Mouse (Mus musculus) large intestine, adult 2 months (tissue): Measurements from ENCODE around the gene Fancg. TPM values are rescaled to one million over a fixed set of nuclear protein-coding genes. Genes with fewer than 3 reads are reported as not detected.

Source experiments
- DNase-seq: peaks from one replicate; pipeline ENCODE4 v3.0.0-alpha.2; 2012; ENCODE audit warnings: low read depth, low spot score
- WGBS: fragments of 180-500 bp; shearing (Covaris S2); methylation state at CpG from one replicate; pipeline ENCODE4 v1.1.7; 2018; 5-methylcytosine and 5-hydroxymethylcytosine counted together
- polyA plus RNA-seq: library from polyadenylated mRNA; depleted of rRNA; stranded (reverse); fragments of >200 nt; gene quantifications from 2 replicates; pipeline ENCODE4 v1.2.3, GENCODE M21; 2012

Gene Fancg
- polyA plus RNA-seq, 1 experiment, result 11.8 TPM

GRCm38 (mm10) chr4:43036356-43036755 is 26.1 kb upstream of the Fancg start:
- 93% methylated on average over 10 of the region's 10 CpGs for WGBS
- no peak for DNase-seq

- 62% methylated on average over 6 of the region's 6 CpGs for WGBS
- DNase-seq, result no peak
Measured at GRCm38 (mm10) chr4:43035851-43036250, 25.5 kb upstream of the Fancg start.

GRCm38 (mm10) chr4:43033481-43033880 is 23.2 kb upstream of the Fancg start:
- no peak for DNase-seq
- WGBS, result 85% methylated on average over 14 of the region's 14 CpGs

GRCm38 (mm10) chr4:43032501-43032900 is 22.2 kb upstream of the Fancg start:
- 95% methylated on average over 1 of the region's 1 CpGs for WGBS
- DNase-seq, result no peak

GRCm38 (mm10) chr4:43031237-43031995 is 21.1 kb upstream of the Fancg start, which contains the start of gene Stoml2:
Stoml2 (minus strand) TSS chr4:43031710.
- under 1% methylated on average over 38 of the region's 38 CpGs for WGBS

GRCm38 (mm10) chr4:43030780-43031230 is 20.5 kb upstream of the Fancg start:
- no peak for DNase-seq
- 1% methylated on average over 28 of the region's 28 CpGs for WGBS

More at GRCm38 (mm10) chr4:43031237-43031995, 21.1 kb upstream of the Fancg start, which contains the start of gene Stoml2:
- DNase-seq, result peak; percentile 89

- 64% methylated on average over 9 of the region's 9 CpGs for WGBS
- DNase-seq, result no peak
Measured at GRCm38 (mm10) chr4:43030352-43030751, 20.0 kb upstream of the Fancg start.

GRCm38 (mm10) chr4:43029749-43030148 is 19.4 kb upstream of the Fancg start:
- DNase-seq, result no peak
- 89% methylated on average over 9 of the region's 9 CpGs for WGBS

- WGBS, result 91% methylated on average over 7 of the region's 7 CpGs
- DNase-seq, result no peak
Measured at GRCm38 (mm10) chr4:43029121-43029520, 18.8 kb upstream of the Fancg start.

GRCm38 (mm10) chr4:43025084-43025960 is 15.0 kb upstream of the Fancg start, which contains the start of gene Pigo:
Pigo (minus strand) TSS chr4:43025819.
- 3% methylated on average over 42 of the region's 42 CpGs for WGBS
- DNase-seq, result peak; percentile 86

- 71% methylated on average over 14 of the region's 14 CpGs for WGBS
- DNase-seq, result no peak
Measured at GRCm38 (mm10) chr4:43024673-43025072, 14.4 kb upstream of the Fancg start.

- no peak for DNase-seq
- WGBS, result 85% methylated on average over 17 of the region's 17 CpGs
Measured at GRCm38 (mm10) chr4:43021341-43021740, 11.0 kb upstream of the Fancg start.

- 91% methylated on average over 16 of the region's 16 CpGs for WGBS
- no peak for DNase-seq
Measured at GRCm38 (mm10) chr4:43020876-43021275, 10.6 kb upstream of the Fancg start.

- DNase-seq, result no peak
- 97% methylated on average over 23 of the region's 23 CpGs for WGBS
Measured at GRCm38 (mm10) chr4:43019641-43020465, 9.5 kb upstream of the Fancg start.

- no peak for DNase-seq
- WGBS, result 91% methylated on average over 10 of the region's 10 CpGs
Measured at GRCm38 (mm10) chr4:43019176-43019575, 8.9 kb upstream of the Fancg start.

GRCm38 (mm10) chr4:43018156-43018555 is 7.8 kb upstream of the Fancg start:
- WGBS, result 81% methylated on average over 4 of the region's 4 CpGs
- DNase-seq, result no peak

GRCm38 (mm10) chr4:43012091-43012490 is 1.8 kb upstream of the Fancg start:
- WGBS, result 83% methylated on average over 1 of the region's 1 CpGs
- DNase-seq, result no peak

GRCm38 (mm10) chr4:43005765-43006164 is 4.5 kb downstream of the Fancg start:
- DNase-seq, result no peak
- 47% methylated on average over 2 of the region's 2 CpGs for WGBS

- WGBS, result 90% methylated on average over 3 of the region's 3 CpGs
- DNase-seq, result no peak
Measured at GRCm38 (mm10) chr4:43004951-43005350, 5.4 kb downstream of the Fancg start.
